Mouse (Mus musculus): ENCODE results near the gene Prpf6. TPM values are rescaled to one million over a fixed set of nuclear protein-coding genes. Genes with fewer than 3 reads are reported as not detected.

Gene Prpf6
- total RNA-seq (2021): 10 to 100 TPM; 49.7 to 51.6 TPM

GRCm38 (mm10) chr2:181591528-181592085 is at the start of gene Prpf6:
Gene Prpf6, plus strand, starts transcription at chr2:181591868.
- DNase-seq: no peak
- intact Hi-C loops (cut with DNase I): no loop called here

DNA sequence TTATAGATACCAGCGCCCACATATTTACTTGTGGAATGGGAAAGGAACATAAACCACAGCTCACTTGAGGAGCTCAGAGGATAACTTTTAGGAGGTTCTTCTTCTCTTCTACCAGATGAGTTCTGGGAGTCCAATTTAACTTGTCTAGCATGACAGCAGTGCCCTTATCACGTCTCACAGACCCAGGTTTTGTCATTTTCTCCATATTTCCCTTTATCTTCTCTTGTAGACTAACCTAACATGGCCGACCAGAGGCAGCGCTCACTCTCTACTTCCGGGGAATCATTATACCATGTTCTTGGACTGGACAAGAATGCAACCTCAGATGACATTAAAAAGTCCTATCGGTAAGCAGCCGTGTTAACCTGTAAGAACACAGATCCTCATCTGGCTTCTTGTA is 45.5 kb upstream of the Prpf6 start:
- no peak for DNase-seq
- intact Hi-C loops (cut with DNase I): no loop called here

DNA sequence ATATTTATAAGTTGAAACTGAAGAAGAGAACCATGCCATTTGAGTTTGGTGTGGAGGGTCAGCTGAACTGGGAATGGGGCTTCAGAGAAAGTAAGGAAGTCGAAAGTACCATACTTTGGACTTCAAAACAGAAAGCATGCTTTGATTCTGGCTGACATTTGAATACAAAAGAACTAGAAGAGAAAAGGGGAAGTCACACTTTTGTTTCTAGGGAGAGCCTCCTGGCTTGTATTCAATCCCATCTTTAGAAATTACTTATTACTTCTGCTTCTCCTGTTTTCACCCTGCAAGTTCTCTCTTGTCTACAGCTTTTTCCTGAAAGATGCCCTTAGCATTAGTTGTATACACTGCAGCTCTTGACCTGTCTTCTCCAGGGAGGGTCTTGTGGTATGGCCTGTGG is 43.4 kb upstream of the Prpf6 start:
- intact Hi-C loops (cut with DNase I): no loop called here
- DNase-seq: no peak

- intact Hi-C loops (cut with DNase I): no loop called here
- no peak for DNase-seq
Observed at GRCm38 (mm10) chr2:181548682-181549081, 43.0 kb upstream of the Prpf6 start.

DNA sequence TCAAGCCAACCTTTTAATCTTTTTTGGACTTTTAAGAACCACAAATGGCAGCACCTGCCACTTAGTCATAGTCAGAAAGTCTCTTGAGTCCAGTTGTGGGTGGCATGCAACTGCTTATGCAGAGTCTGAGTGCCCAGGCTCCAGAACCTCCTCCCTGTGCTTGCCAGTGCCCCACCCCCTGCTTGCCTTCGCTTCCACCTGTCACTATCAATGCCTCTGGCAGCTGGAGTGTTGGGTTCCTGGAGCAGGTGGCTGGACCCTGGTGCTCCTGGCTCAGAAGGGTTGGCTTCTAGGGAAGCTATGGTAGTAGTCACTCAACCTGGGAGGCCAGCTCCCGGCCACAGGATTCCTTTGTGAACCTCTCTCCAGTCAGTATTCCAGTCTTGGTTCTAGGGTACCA is 41.4 kb upstream of the Prpf6 start:
- intact Hi-C loops (cut with DNase I): no loop called here
- no peak for DNase-seq

DNA sequence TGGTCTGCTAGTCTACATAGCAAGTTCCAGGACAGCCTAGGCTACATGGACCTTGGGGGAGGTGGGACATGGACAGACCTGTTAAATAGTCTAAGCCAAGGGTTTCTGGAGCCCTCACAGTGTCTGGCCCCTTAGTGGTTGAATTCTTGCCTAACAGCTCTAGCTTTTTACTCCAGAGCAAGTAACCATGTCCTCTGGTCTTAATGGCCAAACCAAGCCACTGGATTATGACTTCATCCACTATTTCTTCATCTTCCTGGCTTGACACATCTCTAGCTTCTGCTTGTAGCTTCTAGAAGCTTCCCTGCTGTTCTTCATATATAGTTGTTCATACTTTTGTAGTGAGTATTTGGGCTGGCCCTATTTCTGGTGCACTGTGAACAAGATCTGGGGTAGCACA is 37.9 kb upstream of the Prpf6 start:
- DNase-seq: no peak
- intact Hi-C loops (cut with DNase I): no loop called here

DNA sequence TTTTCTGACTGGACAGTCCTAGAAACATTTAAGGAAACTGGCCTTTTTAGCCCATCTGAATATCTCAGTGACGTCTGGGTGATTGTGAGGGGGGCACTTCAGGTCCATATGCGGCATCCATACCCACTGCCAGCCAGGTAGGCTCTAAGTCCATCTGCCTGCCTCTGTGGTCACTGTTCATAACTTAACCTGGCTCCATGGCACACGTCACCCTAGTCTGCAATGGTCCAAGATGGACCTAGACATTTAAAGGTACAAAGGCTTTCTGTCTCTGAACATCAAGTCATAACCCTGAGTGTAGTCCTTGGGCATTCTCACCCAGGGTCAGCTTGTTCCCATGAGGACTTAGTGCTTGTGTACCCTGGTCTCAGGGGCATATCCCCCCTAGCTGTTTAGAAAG is 24.3 kb upstream of the Prpf6 start:
- no peak for DNase-seq
- intact Hi-C loops (cut with DNase I): no loop called here

- peak; percentile 53 for DNase-seq
- intact Hi-C loops (cut with DNase I): no loop called here
Observed at GRCm38 (mm10) chr2:181568272-181569008, 23.2 kb upstream of the Prpf6 start.

GRCm38 (mm10) chr2:181569856-181570255 is 21.8 kb upstream of the Prpf6 start:
- DNase-seq: no peak
- intact Hi-C loops (cut with DNase I): no loop called here

DNA sequence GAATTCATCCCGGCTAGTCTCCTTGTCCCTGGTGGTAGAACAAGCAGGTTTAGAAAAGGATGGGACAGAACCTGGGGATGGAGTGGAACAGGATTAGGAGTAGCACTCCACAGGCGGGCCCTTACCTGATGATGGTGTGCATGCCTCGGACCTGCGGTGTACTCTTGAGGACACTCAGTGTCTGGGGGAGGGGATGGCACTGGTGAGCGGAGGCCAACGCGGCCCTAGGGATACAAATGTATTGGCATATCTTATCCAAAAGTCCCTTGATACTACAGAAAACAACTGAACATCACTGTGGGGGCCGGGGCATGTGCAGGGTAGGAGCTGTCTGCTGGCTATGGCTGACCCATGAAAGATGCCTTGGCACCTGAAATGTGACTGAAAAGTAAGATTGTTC is 21.3 kb upstream of the Prpf6 start:
- intact Hi-C loops (cut with DNase I): no loop called here
- no peak for DNase-seq

DNA sequence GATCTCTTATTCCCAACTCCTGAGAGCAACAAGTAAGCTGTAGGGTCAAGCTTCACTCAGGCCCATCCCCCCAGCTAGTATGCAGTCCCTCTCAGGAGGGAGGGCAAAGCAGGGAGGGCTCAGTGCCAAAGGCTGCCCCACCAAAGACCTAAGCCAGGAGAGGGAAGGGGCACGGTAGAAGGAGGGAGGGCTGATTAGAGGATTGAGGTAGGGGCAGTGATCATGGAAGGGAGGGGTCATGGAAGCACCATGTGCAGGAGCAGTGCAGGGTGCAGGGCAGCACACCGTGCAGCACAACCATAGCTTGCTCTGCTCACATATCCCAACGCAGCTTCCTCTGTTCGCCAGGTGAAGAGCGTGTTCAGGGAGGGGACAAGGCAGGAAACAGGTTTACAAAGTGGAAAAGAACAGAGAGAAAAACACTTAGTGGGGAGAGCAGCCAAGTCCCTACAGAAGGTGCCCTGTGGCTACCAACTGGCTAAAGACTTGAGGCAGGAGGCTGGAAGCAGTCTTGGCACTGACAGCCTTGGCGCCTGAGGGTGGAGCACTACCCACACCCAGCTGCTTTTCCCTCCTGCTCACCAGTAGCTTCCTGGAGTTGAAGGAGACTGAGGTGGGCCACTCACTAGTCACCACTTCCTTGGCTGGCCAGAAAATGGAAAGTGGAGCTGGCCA is 20.6 kb upstream of the Prpf6 start:
- intact Hi-C loops (cut with DNase I): no loop called here
- DNase-seq: peak; percentile 55

GRCm38 (mm10) chr2:181571941-181572670 is 19.6 kb upstream of the Prpf6 start:
- intact Hi-C loops (cut with DNase I): no loop called here
- DNase-seq: no peak

- DNase-seq: no peak
Observed at GRCm38 (mm10) chr2:181572921-181573920, 18.4 kb upstream of the Prpf6 start.

DNA sequence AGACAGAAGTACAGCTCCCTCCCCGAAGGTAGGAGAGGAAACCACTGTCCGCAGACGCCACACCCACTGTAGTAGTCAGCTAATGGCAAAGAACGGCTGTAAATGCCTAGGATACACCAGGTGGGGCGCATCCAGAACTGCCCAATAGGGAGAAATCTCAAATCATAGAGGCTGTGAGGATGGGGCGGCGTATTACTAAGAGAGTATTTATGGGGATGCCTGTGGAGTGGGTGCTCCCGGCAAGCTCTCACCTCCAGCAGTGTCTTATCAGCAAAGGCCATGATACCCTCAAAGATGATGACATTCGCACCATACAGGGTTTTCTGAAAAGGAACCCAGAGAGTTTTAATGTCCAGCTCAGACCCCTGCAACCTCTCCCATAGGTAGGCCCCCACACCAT is 17.7 kb upstream of the Prpf6 start:
- intact Hi-C loops (cut with DNase I): no loop called here
- DNase-seq: no peak

More at GRCm38 (mm10) chr2:181572921-181573920, 18.4 kb upstream of the Prpf6 start:
- intact Hi-C loops (cut with DNase I): no loop called here

GRCm38 (mm10) chr2:181574921-181575545 is 16.6 kb upstream of the Prpf6 start:
- DNase-seq: no peak
- intact Hi-C loops (cut with DNase I): no loop called here

DNA sequence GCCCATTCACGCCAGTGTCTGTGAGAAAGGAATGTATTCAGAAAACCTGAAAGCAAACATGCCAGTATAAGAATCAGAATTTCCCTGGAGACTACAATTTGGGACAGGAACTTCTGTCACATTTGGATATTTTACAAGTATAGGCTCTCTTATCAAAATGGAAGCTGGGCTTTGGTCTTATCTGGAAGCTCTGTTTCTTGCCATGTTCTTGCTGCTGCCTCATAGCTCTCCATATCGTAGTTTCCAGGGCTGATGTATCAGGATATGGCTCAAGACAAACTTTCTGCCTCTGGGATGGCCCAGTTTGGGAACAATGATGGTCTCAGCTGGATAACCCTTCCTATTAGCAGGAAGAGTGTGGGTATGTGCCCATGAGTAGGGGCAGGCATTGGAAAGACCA is 15.1 kb upstream of the Prpf6 start:
- intact Hi-C loops (cut with DNase I): no loop called here
- no peak for DNase-seq

- no peak for DNase-seq
- intact Hi-C loops (cut with DNase I): no loop called here
Observed at GRCm38 (mm10) chr2:181577126-181577525, 14.5 kb upstream of the Prpf6 start.

- no peak for DNase-seq
- intact Hi-C loops (cut with DNase I): no loop called here
Observed at GRCm38 (mm10) chr2:181577981-181578581, 13.6 kb upstream of the Prpf6 start.
